Mouse (Mus musculus) lung, postnatal 0 days (tissue): ENCODE data around the gene Rnh1.

Experiments
- CTCF ChIP-seq: IDR thresholded peaks from 2 replicates; pipeline ENCODE4 v1.5.1; 2016; ENCODE audit warnings: antibody characterized with exemption, mild to moderate bottlenecking
- EP300 ChIP-seq: IDR thresholded peaks from 2 replicates; pipeline ENCODE4 v1.6.1; 2016; ENCODE audit warnings: antibody characterized with exemption, mild to moderate bottlenecking, control low read depth

GRCm38 (mm10) chr7:141205504-141205903 is 32.8 kb upstream of the Rnh1 start:
- TF ChIP-seq CTCF (no peak), EP300 (no peak)
